Mouse (Mus musculus) MEL (cell line): ENCODE measurements at regions not wholly inside any gene's neighbourhood (a gene's known extent, or its start where the extent isn't known, plus 50 kb on each side); places are given as distances from the start of the nearest gene placed in this dataset.

ENCODE experiments used
- DNase-seq: peaks from one replicate; pipeline ENCODE4 v3.0.0; 2011; ENCODE audit warnings: low read depth, low spot score
- H3K27ac ChIP-seq: 2 replicates; pipeline ENCODE4 v1.5.1; 2012; ENCODE audit warnings: low read depth, mild to moderate bottlenecking, control low read depth, low read length, moderate library complexity; ENCODE audit not compliant: control insufficient read depth
- H3K27me3 ChIP-seq, 2 experiments: fragments of 150-350 bp in 1 of 2; sonication (generic) in 1 of 2; 2 replicates each; pipeline ENCODE4 v1.6.1; 2012; ENCODE audit warnings: low read length in 2 of 2, mild to moderate bottlenecking in 2 of 2, improper control_type of control experiment in 1 of 2, moderate library complexity in 1 of 2; ENCODE audit not compliant: insufficient read depth in 2 of 2, control insufficient read depth in 1 of 2
- H3K36me3 ChIP-seq, 2 experiments: 2 replicates each; pipeline ENCODE4 v1.6.1; 2012 to 2014; ENCODE audit warnings: low read length in 2 of 2, improper control_type of control experiment in 1 of 2, inconsistent platforms in 1 of 2, mild to moderate bottlenecking in 1 of 2; ENCODE audit not compliant: insufficient read depth in 2 of 2, control insufficient read depth in 1 of 2
- H3K4me1 ChIP-seq, 2 experiments: fragments of 150-350 bp in 1 of 2; sonication (generic) in 1 of 2; 2 replicates each; pipeline ENCODE4 v1.6.1; 2012; ENCODE audit warnings: low read length in 2 of 2, improper control_type of control experiment in 1 of 2, mild to moderate bottlenecking in 1 of 2; ENCODE audit not compliant: insufficient read depth in 2 of 2, control insufficient read depth in 1 of 2
- H3K4me3 ChIP-seq, 2 experiments: fragments of 150-350 bp in 1 of 2; sonication (generic) in 1 of 2; 2 replicates each; pipeline ENCODE4 v1.5.1; 2012; ENCODE audit warnings: low read depth in 2 of 2, low read length in 2 of 2, mild to moderate bottlenecking in 2 of 2, moderate library complexity in 2 of 2, control low read depth in 1 of 2, improper control_type of control experiment in 1 of 2; ENCODE audit not compliant: control insufficient read depth in 1 of 2, insufficient read depth in 1 of 2
- H3K79me2 ChIP-seq: 2 replicates; pipeline ENCODE4 v1.6.1; 2012; ENCODE audit warnings: mild to moderate bottlenecking, low read length, moderate library complexity; ENCODE audit not compliant: control insufficient read depth, poor library complexity, insufficient read depth
- H3K9ac ChIP-seq: 2 replicates; pipeline ENCODE4 v1.6.1; 2012; ENCODE audit warnings: low read depth, mild to moderate bottlenecking, control low read depth, low read length, moderate library complexity; ENCODE audit not compliant: control insufficient read depth, poor library complexity, severe bottlenecking
- H3K9me3 ChIP-seq: fragments of 150-350 bp; sonication (generic); replicated peaks from 2 replicates; pipeline ENCODE4 v1.6.1; 2012; ENCODE audit warnings: mild to moderate bottlenecking, low read length, improper control_type of control experiment, moderate library complexity; ENCODE audit not compliant: insufficient read depth
- BHLHE40 ChIP-seq: IDR thresholded peaks from 2 replicates; pipeline ENCODE4 v1.6.1; 2012; ENCODE audit warnings: low read depth, mild to moderate bottlenecking, inconsistent platforms, low read length, improper control_type of control experiment, borderline replicate concordance
- CHD1 ChIP-seq: IDR thresholded peaks from 2 replicates; pipeline ENCODE4 v1.6.1; 2012; ENCODE audit warnings: low read depth, mild to moderate bottlenecking, inconsistent platforms, low read length, improper control_type of control experiment
- CHD2 ChIP-seq: IDR thresholded peaks from 2 replicates; pipeline ENCODE4 v1.6.1; 2011; ENCODE audit warnings: low read length, improper control_type of control experiment
- CTCF ChIP-seq, 3 experiments: IDR thresholded peaks in 2 of 3; conservative IDR thresholded peaks in 1 of 3; 2 replicates each; pipeline ENCODE4 v1.5.1; 2011 to 2012; ENCODE audit warnings: low read length in 3 of 3, low read depth in 2 of 3, mild to moderate bottlenecking in 2 of 3, improper control_type of control experiment in 1 of 3, inconsistent platforms in 1 of 3, mixed read lengths in 1 of 3, moderate library complexity in 1 of 3; ENCODE audit not compliant: control insufficient read depth in 1 of 3, insufficient read depth in 1 of 3, poor library complexity in 1 of 3, severe bottlenecking in 1 of 3
- E2F4 ChIP-seq: IDR thresholded peaks from 2 replicates; pipeline ENCODE4 v1.6.1; 2011; ENCODE audit warnings: low read depth, low read length, improper control_type of control experiment, borderline replicate concordance
- ELF1 ChIP-seq: IDR thresholded peaks from 2 replicates; pipeline ENCODE4 v1.6.1; 2014; ENCODE audit warnings: low read depth, mild to moderate bottlenecking, inconsistent platforms, low read length, improper control_type of control experiment, moderate library complexity
- ETS1 ChIP-seq: IDR thresholded peaks from 2 replicates; pipeline ENCODE4 v1.6.1; 2012; ENCODE audit warnings: low read depth, mild to moderate bottlenecking, inconsistent platforms, low read length, improper control_type of control experiment, moderate library complexity
- GATA1 ChIP-seq: IDR thresholded peaks from 2 replicates; pipeline ENCODE4 v1.6.1; 2011; ENCODE audit warnings: low read depth, low read length, improper control_type of control experiment
- JUND ChIP-seq: IDR thresholded peaks from 2 replicates; pipeline ENCODE4 v1.6.1; 2011; ENCODE audit warnings: low read depth, mild to moderate bottlenecking, improper control_type of control experiment, low read length
- MAX ChIP-seq: IDR thresholded peaks from 2 replicates; pipeline ENCODE4 v1.6.1; 2011; ENCODE audit warnings: low read length, improper control_type of control experiment
- MEF2A ChIP-seq: IDR thresholded peaks from 2 replicates; pipeline ENCODE4 v1.6.1; 2014; ENCODE audit warnings: low read depth, mild to moderate bottlenecking, inconsistent platforms, low read length, improper control_type of control experiment; ENCODE audit not compliant: poor library complexity, insufficient replicate concordance, severe bottlenecking; ENCODE audit errors: extremely low read depth
- NELFE ChIP-seq: IDR thresholded peaks from 2 replicates; pipeline ENCODE4 v1.6.1; 2011; ENCODE audit warnings: low read depth, low read length, improper control_type of control experiment
- POLR2AphosphoS2 ChIP-seq: IDR thresholded peaks from 2 replicates; pipeline ENCODE4 v1.6.1; 2011; ENCODE audit warnings: low read length, improper control_type of control experiment
- POLR2AphosphoS5 ChIP-seq: IDR thresholded peaks from 2 replicates; pipeline ENCODE4 v1.6.1; 2012; ENCODE audit warnings: low read depth, borderline replicate concordance, mild to moderate bottlenecking, inconsistent platforms, low read length, moderate library complexity, mixed read lengths
- RAD21 ChIP-seq: IDR thresholded peaks from 2 replicates; pipeline ENCODE4 v1.6.1; 2011; ENCODE audit warnings: mild to moderate bottlenecking, low read depth, low read length, improper control_type of control experiment
- SMC3 ChIP-seq: IDR thresholded peaks from 2 replicates; pipeline ENCODE4 v1.6.1; 2011; ENCODE audit warnings: low read depth, low read length, improper control_type of control experiment
- ZC3H11A ChIP-seq: IDR thresholded peaks from 2 replicates; pipeline ENCODE4 v1.6.1; 2012; ENCODE audit warnings: low read depth, mild to moderate bottlenecking, inconsistent platforms, low read length, improper control_type of control experiment

- H3K27me3 ChIP-seq = no peaks in the 10 kb centered on the region
- no peak overlapping the region for H3K27ac ChIP-seq
- TF ChIP-seq MAX = no peak
- peak; percentile 51 to 77 (median 53) for TF ChIP-seq CTCF (IDR thresholded peaks at IDR 0.05 in 2 of 3, conservative IDR thresholded peaks at IDR 0.05 in 1 of 3; ENCODE audit: control insufficient read depth in 1 of 3, insufficient read depth in 1 of 3, low read depth in 2 of 3, low read length in 3 of 3, poor library complexity in 1 of 3, severe bottlenecking in 1 of 3)
- peak; percentile 75 for TF ChIP-seq ZC3H11A
- TF ChIP-seq BHLHE40 = no peak
- no peak for TF ChIP-seq MEF2A
- peak; percentile 80 for TF ChIP-seq RAD21
- TF ChIP-seq NELFE = no peak
- no peak for TF ChIP-seq CHD2
- peak; percentile 83 for TF ChIP-seq SMC3
- no peak for TF ChIP-seq POLR2AphosphoS2
Observed at GRCm38 (mm10) chr9:33095654-33096053, 459.6 kb downstream of the Ets1 start.

DNA sequence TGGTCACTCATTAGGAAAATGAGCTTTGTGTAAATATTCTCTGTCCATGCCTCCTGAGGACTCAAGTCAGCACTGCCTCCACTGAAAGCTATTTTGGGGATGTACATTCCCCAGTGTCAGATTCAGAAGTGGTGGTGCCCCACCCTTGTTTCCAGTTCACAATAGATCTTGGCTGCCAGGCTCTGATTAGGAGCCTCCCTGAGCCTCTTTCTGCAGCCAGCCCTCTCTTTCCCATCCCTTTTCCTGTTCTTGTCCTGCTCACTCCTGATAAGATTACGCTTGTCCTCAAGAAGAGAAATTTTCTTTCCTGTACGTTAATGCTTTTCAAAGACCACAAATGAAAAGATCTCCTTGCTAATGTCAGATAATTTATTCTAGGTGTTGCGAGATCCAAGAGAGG, 465.2 kb downstream of the Ets1 start:
- TF ChIP-seq NELFE (no peak), GATA1 (no peak), ELF1 (no peak), ETS1 (no peak), CHD1 (no peak), E2F4 (no peak), JUND (no peak), POLR2AphosphoS5 (no peak), CHD2 (no peak), CTCF (IDR thresholded peaks at IDR 0.05 in 2 of 3, conservative IDR thresholded peaks at IDR 0.05 in 1 of 3; ENCODE audit: control insufficient read depth in 1 of 3, insufficient read depth in 1 of 3, low read depth in 2 of 3, low read length in 3 of 3, poor library complexity in 1 of 3, severe bottlenecking in 1 of 3) (no peak)

More at GRCm38 (mm10) chr9:33095654-33096053, 459.6 kb downstream of the Ets1 start:
- peak; percentile 64 for DNase-seq
- Histone ChIP-seq H3K4me3 (no peak overlapping the region), H3K79me2 (no peaks in the 10 kb centered on the region), H3K9ac (no peak overlapping the region), H3K4me1 (no peaks in the 10 kb centered on the region), H3K36me3 (no peaks in the 10 kb centered on the region), H3K9me3 (no peaks in the 10 kb centered on the region)

More for the DNA sequence above, 465.2 kb downstream of the Ets1 start:
- Histone ChIP-seq H3K9ac (no peak overlapping the region), H3K79me2 (no peaks in the 10 kb centered on the region), H3K4me1 (no peaks in the 10 kb centered on the region), H3K4me3 (no peak overlapping the region), H3K27me3 (no peaks in the 10 kb centered on the region), H3K36me3 (no peaks in the 10 kb centered on the region), H3K9me3 (no peaks in the 10 kb centered on the region), H3K27ac (no peak overlapping the region)
- no peak for DNase-seq
